Mouse (Mus musculus): Measurements from ENCODE around the gene Gsto2. TPM values are rescaled to one million over a fixed set of nuclear protein-coding genes. Genes with fewer than 3 reads are reported as not detected.
"Not testable (repeated sequence)": the region's sequence is repeated elsewhere in the genome, so short reads cannot be mapped to it uniquely, and the experiment has no call there.

Gene Gsto2
- total RNA-seq (2021), result 1 to 10 TPM; 2.9 to 3.7 TPM
- long read RNA-seq, result 0 reads

DNA sequence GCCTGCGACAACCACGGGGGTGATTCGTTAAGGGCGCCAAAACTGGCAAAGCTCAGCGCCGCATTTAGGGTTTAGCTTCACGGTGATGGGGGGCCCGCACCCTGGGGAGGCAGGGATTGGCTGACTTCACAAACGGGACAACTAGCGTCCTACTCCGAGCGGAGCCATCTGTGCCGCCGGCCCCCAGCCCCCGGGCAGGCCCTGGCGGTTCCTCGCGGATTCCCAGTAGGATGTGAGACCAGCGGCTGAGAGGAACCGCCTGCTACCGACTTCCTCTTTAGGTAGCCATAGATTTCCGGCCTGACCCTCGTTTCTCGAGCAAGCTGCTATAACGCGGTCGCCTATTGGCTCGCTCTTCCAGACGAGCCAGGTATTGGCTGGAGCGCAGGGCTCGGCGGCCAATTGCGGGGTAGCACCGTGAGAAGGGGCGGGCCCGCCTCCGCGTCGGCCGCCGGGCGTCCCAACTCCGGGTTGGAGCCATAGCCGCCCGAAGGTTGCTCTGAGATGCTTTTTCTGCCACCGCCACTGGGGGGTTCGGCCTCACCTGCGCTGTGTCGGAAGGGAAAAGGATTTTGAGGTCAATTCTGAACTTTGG, at the start of gene Gsto2:
Gsto2 (plus strand) TSS at position 182 of the 595 bp plus-strand sequence.
- peak; percentile 93 to 97 for DNase-seq (ENCODE audit: low spot score in 2 of 2)

DNA sequence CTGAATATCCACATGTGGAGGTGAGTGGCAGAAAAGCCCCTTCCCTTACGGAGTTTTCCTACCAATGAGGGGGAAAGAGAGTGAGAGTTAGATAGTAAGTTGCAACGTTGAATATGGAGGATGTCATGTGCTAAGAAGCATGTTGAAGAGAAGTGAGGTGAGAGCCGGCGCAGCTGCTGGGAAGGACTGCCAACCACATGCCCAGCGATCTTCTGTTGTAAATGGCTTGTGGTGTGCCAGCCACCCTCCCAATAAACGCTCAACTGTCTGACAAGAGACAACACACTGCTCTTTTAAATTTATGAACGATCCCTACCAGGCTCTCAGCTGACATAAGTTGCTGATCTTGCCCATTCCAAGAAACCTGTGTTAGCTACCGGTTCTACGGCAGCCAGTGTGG, 47.6 kb upstream of the Gsto2 start:
- DNase-seq (ENCODE audit: low spot score in 2 of 2), result peak in 1 of 2 experiments; percentile 23

DNA sequence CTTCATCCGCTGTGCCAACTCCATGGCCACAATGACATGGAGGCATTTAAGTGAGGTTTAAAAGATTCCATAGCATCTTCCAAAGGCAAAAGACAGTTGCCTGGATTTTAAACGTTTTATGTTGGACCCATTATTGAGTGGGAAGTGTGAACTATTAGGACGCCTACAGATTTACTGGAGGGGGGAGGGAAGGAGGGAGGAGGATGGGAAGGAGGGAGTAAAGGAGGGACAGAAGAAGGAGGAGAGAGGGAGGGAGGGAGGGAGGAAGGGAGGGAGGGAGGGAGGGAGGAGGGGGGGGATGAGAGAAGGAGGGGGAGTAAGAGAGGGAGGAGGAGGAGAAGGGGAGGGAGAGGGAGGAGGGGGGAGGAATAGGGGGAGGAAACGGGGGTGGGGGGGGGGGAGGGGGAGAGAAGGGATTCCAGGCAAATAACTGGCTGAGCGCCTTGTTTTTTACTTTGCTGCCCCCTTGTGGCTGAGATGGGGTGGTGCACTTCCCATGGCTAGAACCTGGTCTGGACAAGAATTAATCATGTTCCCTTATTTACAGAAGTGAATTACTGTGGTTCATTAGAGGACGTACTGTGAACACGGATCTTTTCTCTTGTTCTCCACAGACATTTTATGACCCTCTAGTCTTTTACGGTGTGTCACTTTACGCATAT, 44.4 kb upstream of the Gsto2 start:
- DNase-seq (ENCODE audit: low spot score in 2 of 2), result peak; percentile 67 to 86

DNA sequence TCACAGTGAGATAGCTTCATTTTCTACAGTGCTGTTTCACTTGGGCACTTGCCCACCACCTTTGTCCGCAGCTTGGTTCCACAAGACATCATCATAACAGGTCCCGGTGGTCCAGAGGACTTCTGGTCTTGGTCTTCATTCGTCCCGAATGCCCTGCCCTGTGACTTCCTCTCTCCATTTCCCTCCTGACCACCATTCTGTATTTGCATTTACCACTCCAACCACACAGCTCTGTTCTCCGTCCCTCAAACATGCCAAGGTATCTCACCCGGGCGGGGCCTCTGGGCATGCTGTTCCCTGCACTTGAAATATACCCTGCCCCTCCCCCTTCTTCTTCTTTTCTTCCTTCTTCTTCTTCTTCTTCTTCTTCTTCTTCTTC, 43.9 kb upstream of the Gsto2 start:
- DNase-seq (ENCODE audit: low spot score in 2 of 2), result no peak

- DNase-seq (ENCODE audit: low spot score in 2 of 2), result no peak
These were observed 43.1 kb upstream of the Gsto2 start for GRCm38 (mm10) chr19:47822143-47822796.

GRCm38 (mm10) chr19:47824026-47824425, 41.3 kb upstream of the Gsto2 start:
- no peak for DNase-seq (ENCODE audit: low spot score in 2 of 2)

DNA sequence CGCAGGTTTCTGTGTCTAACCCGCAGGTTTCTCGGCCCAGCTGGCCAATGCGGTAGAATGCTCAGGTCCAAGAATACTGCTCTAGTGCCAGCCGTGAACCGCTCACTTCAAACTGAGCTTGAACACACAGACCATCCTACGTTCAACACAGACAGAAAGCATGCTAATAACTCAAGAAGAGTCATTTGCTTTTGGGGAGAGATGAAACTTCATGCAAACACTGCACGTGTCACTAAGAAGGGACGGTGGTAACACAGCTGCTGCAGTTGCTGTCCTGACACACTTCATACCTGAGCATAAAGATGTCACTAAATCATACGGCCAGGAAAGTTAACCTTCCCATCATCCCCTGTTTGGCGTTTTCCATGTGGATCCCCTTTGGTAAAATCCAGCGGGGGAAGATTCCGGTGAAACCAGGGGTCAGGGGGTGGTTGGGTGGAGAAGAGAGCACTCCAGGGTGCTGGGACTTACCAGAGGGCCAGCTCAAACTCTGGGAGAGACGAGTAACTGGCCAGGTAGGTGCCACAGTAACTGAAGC, 35.4 kb upstream of the Gsto2 start:
- DNase-seq (ENCODE audit: low spot score in 2 of 2), result no peak

GRCm38 (mm10) chr19:47831111-47831510, 34.2 kb upstream of the Gsto2 start:
- DNase-seq (ENCODE audit: low spot score in 2 of 2), result no peak

GRCm38 (mm10) chr19:47832316-47832715, 33.0 kb upstream of the Gsto2 start:
- no peak for DNase-seq (ENCODE audit: low spot score in 2 of 2)

- DNase-seq (ENCODE audit: low spot score in 2 of 2), result no peak
These were observed 30.7 kb upstream of the Gsto2 start for GRCm38 (mm10) chr19:47834614-47835013.

GRCm38 (mm10) chr19:47835776-47836175, 29.6 kb upstream of the Gsto2 start:
- DNase-seq (ENCODE audit: low spot score in 2 of 2), result no peak

DNA sequence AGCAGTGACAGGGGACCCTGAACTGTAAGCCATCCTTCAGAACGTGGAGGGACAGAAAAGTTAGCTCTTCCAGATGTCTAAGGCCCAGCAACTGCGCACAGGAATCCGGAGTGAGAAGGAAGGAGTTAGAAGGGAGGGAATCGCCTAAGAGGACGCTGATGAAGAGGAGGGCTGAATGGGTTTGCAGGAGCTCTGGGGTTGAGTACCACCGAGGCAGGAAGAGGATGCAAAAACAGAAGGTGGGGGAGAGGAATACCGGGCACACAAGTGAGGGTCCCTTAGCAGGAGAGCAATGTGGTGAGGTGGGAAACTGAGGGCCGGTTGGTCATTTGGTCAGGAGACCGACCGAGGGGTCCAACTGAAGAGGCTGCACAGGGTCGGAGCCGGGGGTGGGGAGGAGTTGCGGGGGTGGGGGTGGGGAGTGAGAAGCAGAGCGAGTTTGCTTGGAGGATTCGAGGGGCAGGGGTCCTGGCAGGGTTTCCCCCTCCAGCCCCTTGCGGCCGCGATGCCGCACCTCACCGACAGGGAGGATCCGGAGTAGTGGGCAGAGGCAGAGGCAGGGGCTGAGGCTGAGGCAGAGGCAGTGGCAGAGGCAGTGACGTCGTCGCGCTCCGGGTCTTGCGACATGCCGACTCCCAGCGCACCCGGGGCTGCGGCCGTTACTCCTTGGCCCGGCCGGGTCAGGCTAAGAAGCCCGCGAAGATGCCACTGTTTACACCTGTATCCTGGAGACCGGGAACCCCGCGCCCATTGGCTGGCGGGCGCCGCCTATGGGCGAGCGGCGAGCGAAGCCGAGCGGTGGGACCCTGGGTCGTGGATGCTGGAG, 28.4 kb upstream of the Gsto2 start:
- DNase-seq (ENCODE audit: low spot score in 2 of 2), result peak; percentile 43 to 50

DNA sequence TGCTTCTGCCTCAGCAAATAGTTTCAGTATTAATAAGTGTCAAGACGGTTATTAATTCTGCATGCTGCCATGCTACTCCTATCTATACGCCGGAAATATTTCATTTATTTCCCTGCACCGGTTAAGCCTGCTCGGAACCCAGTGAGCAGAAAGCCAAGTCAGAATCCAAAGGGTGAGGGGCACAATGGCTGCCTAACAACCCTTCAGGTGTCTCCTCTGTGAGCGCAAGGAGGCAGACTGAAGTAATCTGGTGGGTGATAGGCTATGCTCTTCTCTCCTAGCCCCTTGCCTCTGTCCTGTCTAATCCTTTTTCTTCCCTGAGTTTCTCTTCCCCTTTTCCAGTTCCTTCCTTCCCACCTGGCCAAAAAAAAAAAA, 27.8 kb upstream of the Gsto2 start:
- no peak for DNase-seq (ENCODE audit: low spot score in 2 of 2)

DNA sequence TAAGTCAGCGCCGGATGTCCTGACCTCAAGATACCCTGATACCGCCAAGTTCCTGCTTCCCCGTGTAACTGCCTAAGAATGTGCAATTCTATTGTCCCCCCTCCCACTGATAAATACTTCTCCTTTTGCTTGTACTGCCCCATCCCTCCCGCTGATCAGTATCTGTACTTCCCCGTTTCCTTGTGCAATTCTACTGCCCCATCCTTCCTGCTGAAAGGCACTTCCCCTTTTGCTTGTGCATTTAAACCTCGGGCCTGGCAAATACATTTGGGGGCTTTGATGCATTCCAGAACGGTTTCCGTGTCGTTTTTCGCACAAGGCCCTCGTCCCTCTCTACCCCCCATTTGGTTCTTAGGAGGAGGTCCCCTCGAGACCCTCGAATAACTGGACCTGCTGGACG, 24.1 kb upstream of the Gsto2 start:
- not testable (repeated sequence) for DNase-seq (ENCODE audit: low spot score in 2 of 2)

DNA sequence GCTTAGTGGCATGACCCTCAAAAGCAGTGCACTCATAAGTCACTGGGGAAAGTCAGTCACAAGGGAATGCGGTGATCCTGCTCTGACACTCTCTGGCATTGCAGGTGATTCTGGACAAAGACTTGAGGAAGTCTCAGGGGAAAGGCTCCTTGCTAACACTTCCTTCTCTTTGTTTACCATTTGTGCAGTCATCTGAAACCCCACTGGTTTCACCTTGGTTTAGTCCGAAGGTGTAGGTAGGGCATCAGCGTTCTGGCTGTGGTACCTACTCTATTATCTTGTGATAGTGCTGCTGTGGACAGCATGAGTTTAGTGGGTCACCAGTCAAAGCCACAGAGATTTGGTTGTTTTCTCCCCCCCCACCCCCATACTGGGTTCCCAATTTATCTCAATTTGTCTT, 15.6 kb upstream of the Gsto2 start:
- no peak for DNase-seq (ENCODE audit: low spot score in 2 of 2)

GRCm38 (mm10) chr19:47852131-47852530, 13.2 kb upstream of the Gsto2 start:
- not testable (repeated sequence) for DNase-seq (ENCODE audit: low spot score in 2 of 2)

DNA sequence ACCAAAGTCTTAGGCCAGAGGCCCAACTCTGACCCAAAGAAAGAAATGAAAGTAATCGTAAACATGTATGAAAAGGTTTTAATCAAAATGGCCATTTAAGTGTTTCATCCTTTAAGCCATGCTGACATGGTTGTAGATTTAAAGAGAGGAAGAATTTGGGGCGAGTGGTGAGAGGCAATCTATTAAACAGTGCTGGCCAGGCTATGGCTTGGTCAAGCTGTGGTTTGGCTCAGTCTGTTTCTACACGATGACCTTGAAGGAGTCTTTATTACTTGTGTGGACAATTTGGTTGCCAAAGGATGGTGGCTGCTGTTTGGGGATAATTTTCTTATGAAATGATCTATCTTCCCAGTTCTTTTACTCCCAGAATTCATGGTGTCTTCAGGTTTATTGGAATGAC, 12.3 kb upstream of the Gsto2 start:
- DNase-seq (ENCODE audit: low spot score in 2 of 2), result no peak

- DNase-seq (ENCODE audit: low spot score in 2 of 2), result peak in 1 of 2 experiments; percentile 33
These were observed 11.2 kb upstream of the Gsto2 start for GRCm38 (mm10) chr19:47853951-47854795.

GRCm38 (mm10) chr19:47854796-47855783, 10.2 kb upstream of the Gsto2 start, which contains the start of gene Gsto1:
Gene Gsto1 (plus strand): TSS chr19:47854970.
- DNase-seq (ENCODE audit: low spot score in 2 of 2), result peak; percentile 84 to 92

Data from layer of hippocampus, adult 18-20 months (tissue).